Mouse (Mus musculus) kidney, embryonic 16.5 days (tissue): ENCODE data around the gene Isl2. TPM values are rescaled to one million over a fixed set of nuclear protein-coding genes. Genes with fewer than 3 reads are reported as not detected.

Experiments used
- ATAC-seq: fragments of 200-750 bp; cut with Nextera tagmentation; 2 replicates; pipeline ENCODE4 v1.8.0; 2017; ENCODE audit warnings: moderate TSS enrichment; ENCODE audit not compliant: low FRiP score, low TSS enrichment
- H3K27ac ChIP-seq: fragments of 300-500 bp; sonication (generic); 2 replicates; pipeline ENCODE4 v1.5.1; 2014; ENCODE audit warnings: low read length
- H3K27me3 ChIP-seq: fragments of 300-500 bp; sonication (generic); 2 replicates; pipeline ENCODE4 v1.6.1; 2014; ENCODE audit warnings: low read length, control low read depth, mixed read lengths; ENCODE audit not compliant: insufficient read depth
- H3K36me3 ChIP-seq: fragments of 300-500 bp; sonication (generic); 2 replicates; pipeline ENCODE4 v1.6.1; 2014; ENCODE audit warnings: low read length, control low read depth, mixed read lengths; ENCODE audit not compliant: insufficient read depth
- H3K4me1 ChIP-seq: fragments of 300-500 bp; sonication (generic); 2 replicates; pipeline ENCODE4 v1.6.1; 2014; ENCODE audit warnings: low read length, control low read depth, mixed read lengths; ENCODE audit not compliant: insufficient read depth
- H3K4me2 ChIP-seq: fragments of 300-500 bp; sonication (generic); replicated peaks from 2 replicates; pipeline ENCODE4 v1.6.1; 2014; ENCODE audit warnings: low read depth, low read length
- H3K4me3 ChIP-seq: fragments of 300-500 bp; sonication (generic); 2 replicates; pipeline ENCODE4 v1.5.1; 2014; ENCODE audit warnings: mild to moderate bottlenecking, low read length
- H3K9ac ChIP-seq: fragments of 300-500 bp; sonication (generic); replicated peaks from 2 replicates; pipeline ENCODE4 v1.6.1; 2014; ENCODE audit warnings: low read length
- H3K9me3 ChIP-seq: fragments of 300-500 bp; sonication (generic); 2 replicates; pipeline ENCODE4 v1.6.1; 2016; ENCODE audit warnings: low read length, control low read depth
- WGBS: fragments of 180-500 bp; shearing (Covaris S2); extraction: QIAGEN DNeasy Blood & Tissue Kit; methylation state at CpG from one replicate; pipeline ENCODE4 v1.1.7; 2014; 5-methylcytosine and 5-hydroxymethylcytosine counted together
- polyA plus RNA-seq: library from polyadenylated mRNA; unstranded; fragments of >200 nt; fragmentation: Nextera tagmentation; extraction: Ambion mirVana; gene quantifications from 2 replicates; pipeline ENCODE4 v1.2.1, GENCODE M21; 2015

Isl2 gene
- polyA plus RNA-seq, 1 experiment from 2014 or later, result not detected

DNA sequence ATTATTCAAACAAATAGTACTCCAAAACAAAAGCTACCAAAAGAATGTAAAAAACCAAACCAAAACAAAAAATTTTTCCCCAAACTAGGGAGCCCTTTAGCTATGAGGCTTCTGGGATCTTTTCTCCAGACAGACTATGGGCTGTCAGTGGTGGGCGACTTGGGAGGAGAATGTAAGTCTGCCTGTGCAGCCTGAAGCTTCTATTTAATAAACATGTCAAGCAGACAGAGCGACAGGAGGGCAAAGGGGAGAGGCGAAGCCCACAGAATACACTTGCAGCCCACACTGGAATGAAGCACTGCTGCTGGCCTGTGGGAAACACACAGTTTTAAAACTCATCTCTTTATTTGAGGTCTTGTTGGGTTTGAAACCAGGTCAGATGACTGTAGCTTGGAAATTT is 42.9 kb downstream of the Isl2 start:
- 37% methylated on average over 3 of the region's 3 CpGs for WGBS
- no peak overlapping the region for H3K4me2 ChIP-seq
- H3K27me3 ChIP-seq, result no peaks in the 10 kb centered on the region
- H3K9me3 ChIP-seq, result no peaks in the 10 kb centered on the region
- ATAC-seq, result no peak
- H3K4me3 ChIP-seq, result no peak overlapping the region
- H3K36me3 ChIP-seq, result no peaks in the 10 kb centered on the region
- no peak overlapping the region for H3K9ac ChIP-seq
- H3K4me1 ChIP-seq, result no peaks in the 10 kb centered on the region
- H3K27ac ChIP-seq, result no peak overlapping the region

DNA sequence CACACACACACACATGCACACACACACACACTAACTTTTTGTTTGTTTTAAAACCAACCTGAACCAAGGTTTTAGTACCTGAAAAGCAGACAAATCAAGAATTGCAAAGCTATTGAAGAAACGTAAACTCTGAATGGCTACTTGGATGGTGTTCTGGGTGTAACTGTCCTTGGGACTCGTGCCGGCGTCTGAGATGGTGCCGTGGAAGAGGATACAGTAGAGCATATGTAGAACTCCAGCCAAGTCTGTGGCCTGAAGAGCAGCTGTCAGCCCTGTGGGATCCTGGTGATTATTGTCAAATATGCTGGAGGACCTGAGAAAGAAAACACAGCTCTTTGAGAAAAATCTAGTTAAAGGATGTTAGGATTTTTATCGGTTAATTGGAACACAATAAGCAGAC is 47.7 kb downstream of the Isl2 start:
- Histone ChIP-seq H3K9me3 (no peaks in the 10 kb centered on the region), H3K4me1 (no peaks in the 10 kb centered on the region), H3K27ac (no peak overlapping the region), H3K9ac (no peak overlapping the region), H3K4me2 (no peak overlapping the region), H3K27me3 (no peaks in the 10 kb centered on the region), H3K36me3 (no peaks in the 10 kb centered on the region), H3K4me3 (no peak overlapping the region)
- 97% methylated on average over 6 of the region's 6 CpGs for WGBS
- ATAC-seq, result no peak

Other genes with a start within 250 kb of the Isl2 start
- gene Nrg4, start 211.8 kb upstream of the Isl2 start, polyA plus RNA-seq, result 0.71 and 0.95 TPM in 2 replicates
- gene Tmem266, start 211.8 kb upstream of the Isl2 start, polyA plus RNA-seq, result 0.32 and 0.47 TPM in 2 replicates
- 226 and 242 TPM in 2 replicates for gene Etfa, start 26.4 kb upstream of the Isl2 start, polyA plus RNA-seq